Mouse (Mus musculus) G1E (cell line): ENCODE results near the gene Cda.

Experiments used
- CTCF ChIP-seq: IDR thresholded peaks from 2 replicates; pipeline ENCODE4 v1.5.1; 2012; ENCODE audit warnings: low read depth, low read length, inconsistent platforms, mixed read lengths
- GATA1 ChIP-seq: IDR thresholded peaks from 2 replicates; pipeline ENCODE4 v1.6.1; 2012; ENCODE audit warnings: borderline replicate concordance, low read length, inconsistent platforms, mixed read lengths
- POLR2AphosphoS5 ChIP-seq: IDR thresholded peaks from 2 replicates; pipeline ENCODE4 v1.6.1; 2012; ENCODE audit warnings: low read depth, low read length, inconsistent platforms; ENCODE audit not compliant: insufficient replicate concordance
- TAL1 ChIP-seq: conservative IDR thresholded peaks from 2 replicates; pipeline ENCODE4 v1.6.1; 2012; ENCODE audit warnings: low read depth, low read length, inconsistent platforms, mixed read lengths

DNA sequence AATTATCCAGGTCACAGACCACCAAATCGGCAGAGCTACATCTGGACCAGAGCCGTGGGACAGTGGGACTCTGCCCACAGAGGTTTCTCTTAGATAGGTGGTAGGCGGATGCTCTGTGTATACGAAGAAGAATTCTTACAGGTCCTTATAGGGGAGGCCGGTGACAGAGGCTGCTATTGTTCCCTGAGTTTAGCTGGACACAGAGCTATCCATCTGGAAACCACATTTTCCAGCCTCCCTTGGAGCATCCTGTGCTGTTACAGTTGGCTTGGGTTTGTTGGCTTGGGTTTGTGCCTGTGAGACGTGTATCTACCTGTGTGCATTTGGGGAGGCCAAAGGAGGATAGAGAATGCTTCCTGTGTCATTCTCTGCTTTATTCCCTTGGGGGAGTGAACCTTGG, 15.1 kb downstream of the Cda start:
- TF ChIP-seq GATA1 (no peak), CTCF (no peak), TAL1 (no peak), POLR2AphosphoS5 (no peak)
